Mouse (Mus musculus) T-helper 1 cell (primary cell): ENCODE data around the gene Zfp986.

ENCODE experiments used
- in situ Hi-C: fragments of 300-600 bp; cut with MboI, MseI; formaldehyde crosslinking; loops from one replicate; pipeline ENCODE4 v1.15.1; 2025; ENCODE audit warnings: high pct_unique_total_duplicates

Gene Zfp986

DNA sequence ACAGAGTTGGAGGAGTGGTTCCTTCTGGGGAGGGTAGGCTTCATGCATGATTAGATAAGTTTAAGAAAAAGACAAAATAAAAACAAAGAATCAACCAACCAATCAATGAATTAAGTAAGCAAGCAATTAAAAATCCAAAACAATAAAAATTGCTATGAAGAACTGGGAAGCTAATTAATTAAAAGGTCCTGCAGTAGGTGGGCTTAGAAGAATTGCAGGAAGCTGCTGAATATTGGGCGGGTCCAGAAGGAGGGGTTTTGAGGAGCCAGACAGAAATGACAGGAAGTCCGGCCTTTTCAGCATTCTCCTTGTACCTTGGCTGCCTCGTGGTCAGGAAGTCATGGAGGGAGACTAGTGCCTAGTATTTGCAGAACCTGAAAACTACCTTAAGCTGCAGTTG, at the start of gene Zfp986:
Gene Zfp986 (plus strand): TSS at position 301 of the 400 bp plus-strand sequence.
- in situ Hi-C loops: loop anchor here (10.0 to 25.0 kb wide), 3 partner anchors 186 to 1436 kb away; partner anchors contain the start of gene Zfp988

- in situ Hi-C loops: loop anchor here (5.0 kb wide), 1 partner anchor 637 kb away; no protein-coding TSS in a partner anchor
Observed at GRCm38 (mm10) chr4:145819946-145820345, 48.6 kb upstream of the Zfp986 start.

DNA sequence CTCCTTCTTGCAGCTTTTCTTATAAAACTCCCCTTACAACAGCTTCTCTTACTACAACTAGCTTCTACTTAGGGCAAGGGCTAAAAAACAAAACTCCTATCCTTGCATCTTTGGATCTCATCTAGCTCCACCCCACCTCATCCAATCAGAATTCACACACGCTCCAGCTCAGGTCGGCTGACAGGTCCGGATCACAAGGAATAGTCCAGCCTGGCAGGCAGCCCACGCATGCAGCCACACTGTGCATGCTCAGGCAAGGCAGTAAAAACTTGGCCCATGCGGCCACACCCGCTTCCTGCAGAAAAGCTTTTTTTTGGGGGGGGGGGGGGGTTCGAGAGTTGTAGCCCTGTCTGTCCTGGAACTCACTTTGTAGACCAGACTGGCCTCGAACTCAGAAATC, 43.0 kb upstream of the Zfp986 start:
- in situ Hi-C loops: loop anchor here (25.0 kb wide), 1 partner anchor 912 kb away; no protein-coding TSS in a partner anchor

- in situ Hi-C loops: loop anchor here (25.0 kb wide), 1 partner anchor 906 kb away; no protein-coding TSS in a partner anchor
Observed at GRCm38 (mm10) chr4:145831328-145832062, 37.1 kb upstream of the Zfp986 start.

- in situ Hi-C loops: loop anchor here (25.0 kb wide), 1 partner anchor 901 kb away; no protein-coding TSS in a partner anchor
Observed at GRCm38 (mm10) chr4:145836300-145836862, 32.2 kb upstream of the Zfp986 start.

DNA sequence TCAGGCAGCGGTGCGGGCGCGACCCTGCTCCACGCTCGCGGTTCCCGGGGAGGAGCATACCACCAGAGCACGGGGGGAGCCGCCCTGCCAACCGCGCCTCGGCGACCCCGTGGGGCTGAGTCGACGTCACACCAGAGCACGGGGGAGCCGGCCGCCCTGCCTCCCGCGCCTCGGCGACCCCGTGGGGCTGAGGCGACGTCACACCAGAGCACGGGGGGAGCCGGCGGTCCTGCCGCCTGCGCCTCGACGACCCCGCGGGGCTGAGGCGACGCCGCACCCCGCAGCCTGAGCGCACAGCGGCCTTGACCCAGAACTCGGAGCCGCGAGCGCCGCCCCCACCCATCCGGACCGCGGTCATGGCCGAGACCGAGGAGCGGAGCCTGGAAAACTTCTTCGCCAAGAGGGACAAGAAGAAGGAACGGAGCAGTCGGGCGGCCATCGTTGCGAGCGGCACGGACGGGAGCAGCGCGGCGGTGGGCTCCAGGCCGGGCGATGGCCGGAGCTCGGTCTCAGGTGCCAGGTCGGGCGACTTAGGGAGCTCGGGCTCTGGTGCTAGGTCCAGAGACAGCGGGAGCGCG, 31.6 kb upstream of the Zfp986 start:
- in situ Hi-C loops: loop anchor here (25.0 kb wide), 1 partner anchor 900 kb away; no protein-coding TSS in a partner anchor

GRCm38 (mm10) chr4:145846793-145847192, 21.8 kb upstream of the Zfp986 start:
- in situ Hi-C loops: loop anchor here (5.0 to 25.0 kb wide), 2 partner anchors 891 to 1351 kb away; no protein-coding TSS in a partner anchor

DNA sequence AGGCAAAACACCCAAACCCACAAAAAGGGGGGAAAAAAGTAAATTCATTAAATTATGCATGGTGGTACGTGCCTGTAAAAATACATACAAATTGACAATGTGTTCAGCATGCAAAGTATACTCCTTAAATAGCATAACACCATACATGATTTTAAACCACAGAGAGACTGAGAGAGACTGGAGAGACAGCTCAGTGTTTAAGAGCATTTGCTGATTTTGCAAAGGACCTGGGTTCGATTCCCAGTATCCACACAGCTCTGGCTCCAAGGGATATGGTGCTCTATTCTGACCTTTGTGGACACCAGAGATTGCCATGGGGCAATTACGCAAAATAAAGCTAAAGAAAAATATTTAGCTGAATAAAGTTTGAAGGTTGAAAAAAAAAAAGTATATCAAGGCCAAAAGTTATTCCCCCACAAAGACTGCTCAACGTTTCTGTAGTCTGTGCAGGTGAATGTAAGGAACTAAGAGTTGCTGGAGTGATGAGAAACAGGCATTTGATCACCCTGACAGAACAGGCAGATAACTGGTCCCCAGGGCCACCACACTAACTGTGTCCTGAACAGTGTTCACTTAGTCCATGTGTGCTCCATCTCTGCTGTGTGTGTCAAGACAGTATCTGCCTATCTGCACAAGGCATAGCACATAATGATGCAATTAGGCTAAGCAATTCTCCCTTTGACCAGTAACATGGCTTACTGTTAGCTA, 20.3 kb upstream of the Zfp986 start:
- in situ Hi-C loops: loop anchor here (5.0 to 25.0 kb wide), 2 partner anchors 889 to 1349 kb away; no protein-coding TSS in a partner anchor

DNA sequence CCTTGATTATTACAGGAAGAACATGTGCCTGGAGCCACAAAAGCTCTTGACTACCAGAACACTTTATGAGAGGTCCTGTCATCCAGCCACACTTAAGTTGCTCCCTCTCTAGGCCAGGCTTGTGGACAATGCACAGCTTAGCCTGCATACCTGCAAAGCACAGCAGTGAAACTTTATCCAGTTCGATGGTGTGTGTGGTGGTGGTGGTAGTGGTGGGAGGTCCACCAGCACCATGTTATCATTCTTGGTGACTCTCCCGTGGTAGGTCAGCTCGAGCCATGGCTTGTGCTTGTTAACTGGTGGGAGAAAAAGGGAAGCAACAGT, 19.7 kb upstream of the Zfp986 start:
- in situ Hi-C loops: loop anchor here (5.0 to 25.0 kb wide), 2 partner anchors 888 to 1348 kb away; no protein-coding TSS in a partner anchor

GRCm38 (mm10) chr4:145851421-145851820, 17.2 kb upstream of the Zfp986 start:
- in situ Hi-C loops: loop anchor here (25.0 kb wide), 1 partner anchor 1036 kb away; no protein-coding TSS in a partner anchor

DNA sequence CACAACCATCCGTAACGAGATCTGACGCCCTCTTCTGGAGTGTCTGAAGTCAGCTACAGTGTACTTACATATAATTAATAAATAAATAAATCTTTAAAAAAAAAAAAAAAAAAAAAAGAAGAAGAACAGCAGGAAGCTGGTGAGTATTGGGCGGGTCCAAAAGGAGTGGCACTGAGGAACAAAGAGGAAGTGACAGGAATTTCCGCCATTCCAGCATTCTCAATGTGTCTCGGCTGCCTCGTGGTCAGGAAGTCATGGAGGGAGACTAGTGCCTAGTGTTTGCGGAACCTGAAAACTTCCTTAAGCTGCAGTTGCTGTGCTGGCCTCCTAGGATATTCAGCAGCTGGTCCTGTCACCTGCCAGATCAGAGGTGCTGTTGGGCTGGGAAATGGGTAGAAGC, 4.7 kb upstream of the Zfp986 start:
- in situ Hi-C loops: loop anchor here (5.0 to 25.0 kb wide), 4 partner anchors 191 to 1441 kb away; partner anchors contain the start of gene Zfp988
